Mouse (Mus musculus): Measurements from ENCODE around the gene Pcdh10. TPM values are rescaled to one million over a fixed set of nuclear protein-coding genes. Genes with fewer than 3 reads are reported as not detected.

Pcdh10 gene
- total and polyA plus RNA-seq, 3 experiments, result not detected

- H3K27me3 ChIP-seq (ENCODE audit: control insufficient read depth in 1 of 2, insufficient read depth in 2 of 2, low read length in 2 of 2), result no peaks in the 10 kb centered on the region
- H3K4me3 ChIP-seq (ENCODE audit: control insufficient read depth in 1 of 2, insufficient read depth in 1 of 2, low read depth in 2 of 2, low read length in 2 of 2), result no peak overlapping the region
- no peaks in the 10 kb centered on the region for H3K4me1 ChIP-seq (ENCODE audit: control insufficient read depth in 1 of 2, insufficient read depth in 2 of 2, low read length in 2 of 2)
- TF ChIP-seq ZNF384 (IDR thresholded peaks at IDR 0.05; ENCODE audit: low read depth, low read length) (no peak), TAL1 (IDR thresholded peaks at IDR 0.05; ENCODE audit: low read length) (no peak), USF1 (IDR thresholded peaks at IDR 0.05; ENCODE audit: low read depth, low read length) (no peak), ZMIZ1 (IDR thresholded peaks at IDR 0.05; ENCODE audit: low read depth, low read length) (no peak), ELF1 (IDR thresholded peaks at IDR 0.05; ENCODE audit: low read depth, low read length) (no peak), GABPA (IDR thresholded peaks at IDR 0.05; ENCODE audit: low read depth, low read length) (no peak), MEF2A (IDR thresholded peaks at IDR 0.05; ENCODE audit: extremely low read depth, insufficient replicate concordance, low read depth, low read length, poor library complexity, severe bottlenecking) (no peak), ETS1 (IDR thresholded peaks at IDR 0.05; ENCODE audit: low read depth, low read length) (no peak), MYC (IDR thresholded peaks at IDR 0.05; ENCODE audit: low read depth, low read length) (no peak)
- H3K36me3 ChIP-seq (ENCODE audit: control insufficient read depth in 1 of 2, insufficient read depth in 2 of 2, low read length in 2 of 2), result no peaks in the 10 kb centered on the region
- no peaks in the 10 kb centered on the region for H3K9me3 ChIP-seq (replicated peaks; ENCODE audit: insufficient read depth, low read length)
- no peak overlapping the region for H3K27ac ChIP-seq (ENCODE audit: control insufficient read depth, low read depth, low read length)
- no peak overlapping the region for H3K9ac ChIP-seq (ENCODE audit: control insufficient read depth, low read depth, low read length, poor library complexity, severe bottlenecking)
- DNase-seq (ENCODE audit: low read depth, low spot score), result no peak
- H3K79me2 ChIP-seq (ENCODE audit: control insufficient read depth, insufficient read depth, low read length, poor library complexity), result no peaks in the 10 kb centered on the region
Measured at GRCm38 (mm10) chr3:45385028-45385427, 6.8 kb downstream of the Pcdh10 start.

- Histone ChIP-seq H3K79me2 (ENCODE audit: control insufficient read depth, insufficient read depth, low read length, poor library complexity) (no peaks in the 10 kb centered on the region), H3K4me1 (ENCODE audit: control insufficient read depth in 1 of 2, insufficient read depth in 2 of 2, low read length in 2 of 2) (no peaks in the 10 kb centered on the region), H3K4me3 (ENCODE audit: control insufficient read depth in 1 of 2, insufficient read depth in 1 of 2, low read depth in 2 of 2, low read length in 2 of 2) (no peak overlapping the region), H3K9ac (ENCODE audit: control insufficient read depth, low read depth, low read length, poor library complexity, severe bottlenecking) (no peak overlapping the region), H3K27ac (ENCODE audit: control insufficient read depth, low read depth, low read length) (no peak overlapping the region), H3K36me3 (ENCODE audit: control insufficient read depth in 1 of 2, insufficient read depth in 2 of 2, low read length in 2 of 2) (no peaks in the 10 kb centered on the region), H3K9me3 (replicated peaks; ENCODE audit: insufficient read depth, low read length) (no peaks in the 10 kb centered on the region), H3K27me3 (ENCODE audit: control insufficient read depth in 1 of 2, insufficient read depth in 2 of 2, low read length in 2 of 2) (no peaks in the 10 kb centered on the region)
- TF ChIP-seq POLR2A (IDR thresholded peaks at IDR 0.05; ENCODE audit: control insufficient read depth in 1 of 2, insufficient read depth in 1 of 2, low read depth in 1 of 2, low read length in 2 of 2, poor library complexity in 1 of 2) (no peak), POLR2AphosphoS5 (IDR thresholded peaks at IDR 0.05; ENCODE audit: borderline replicate concordance, low read depth, low read length) (no peak), MEF2A (IDR thresholded peaks at IDR 0.05; ENCODE audit: extremely low read depth, insufficient replicate concordance, low read depth, low read length, poor library complexity, severe bottlenecking) (no peak), UBTF (IDR thresholded peaks at IDR 0.05; ENCODE audit: borderline replicate concordance, insufficient read depth, low read depth, low read length) (no peak), CTCF (IDR thresholded peaks at IDR 0.05 in 2 of 3, conservative IDR thresholded peaks at IDR 0.05 in 1 of 3; ENCODE audit: control insufficient read depth in 1 of 3, insufficient read depth in 1 of 3, low read depth in 2 of 3, low read length in 3 of 3, poor library complexity in 1 of 3, severe bottlenecking in 1 of 3) (no peak), MYC (IDR thresholded peaks at IDR 0.05; ENCODE audit: low read depth, low read length) (no peak), SMC3 (IDR thresholded peaks at IDR 0.05; ENCODE audit: low read depth, low read length) (no peak), USF1 (IDR thresholded peaks at IDR 0.05; ENCODE audit: low read depth, low read length) (no peak), MAX (IDR thresholded peaks at IDR 0.05; ENCODE audit: low read length) (no peak), ZMIZ1 (IDR thresholded peaks at IDR 0.05; ENCODE audit: low read depth, low read length) (no peak)
- DNase-seq (ENCODE audit: low read depth, low spot score), result no peak
Measured at GRCm38 (mm10) chr3:45385451-45385850, 7.3 kb downstream of the Pcdh10 start.

All from MEL (cell line).